Mouse (Mus musculus): ENCODE results near the gene Chit1. TPM values are rescaled to one million over a fixed set of nuclear protein-coding genes. Genes with fewer than 3 reads are reported as not detected.

Gene Chit1
- total RNA-seq, 4 experiments from 2014 or later, result not detected

GRCm38 (mm10) chr1:134184089-134184488 is 73.0 kb downstream of the Chit1 start:
- no peak for DNase-seq (ENCODE audit: low spot score in 2 of 2)

- DNase-seq (ENCODE audit: low spot score in 2 of 2), result no peak
These were observed 77.2 kb downstream of the Chit1 start for GRCm38 (mm10) chr1:134188217-134188616.

DNA sequence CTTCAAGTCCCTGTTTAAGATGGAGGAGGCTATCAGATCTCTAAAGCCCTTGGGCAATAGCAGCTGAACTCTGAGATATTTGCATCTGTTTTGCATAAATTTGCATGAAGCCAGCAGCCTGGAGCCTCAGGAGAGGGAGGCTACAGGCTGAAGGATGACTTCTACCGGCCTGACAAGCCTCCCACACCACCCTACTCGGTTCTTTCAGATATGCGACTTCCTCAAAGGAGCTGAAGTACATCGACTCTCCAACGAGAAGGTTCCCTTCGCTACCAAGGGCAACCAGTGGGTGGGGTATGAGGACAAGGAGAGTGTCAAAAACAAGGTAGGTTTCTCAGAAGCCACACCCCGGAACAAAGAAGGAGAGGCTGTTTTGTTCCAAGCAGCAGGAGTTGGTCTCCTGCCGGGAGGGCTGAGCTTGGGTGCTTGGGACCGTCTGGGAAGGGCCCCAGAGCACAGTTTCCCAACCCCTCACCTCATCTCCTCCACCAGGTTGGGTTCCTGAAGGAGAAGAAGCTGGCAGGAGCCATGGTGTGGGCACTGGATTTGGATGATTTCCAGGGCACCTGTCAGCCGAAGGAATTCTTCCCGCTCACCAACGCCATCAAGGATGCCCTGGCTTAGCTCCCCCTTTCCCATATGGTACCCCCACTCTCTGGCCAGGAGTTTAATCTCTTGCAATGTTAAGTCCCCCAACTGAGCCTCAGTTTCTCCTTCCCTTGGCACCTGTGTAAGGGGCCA is 78.1 kb downstream of the Chit1 start:
- no peak for DNase-seq (ENCODE audit: low spot score in 2 of 2)

- DNase-seq (ENCODE audit: low spot score in 2 of 2), result peak in 1 of 2 experiments; percentile 47
These were observed 80.2 kb downstream of the Chit1 start for GRCm38 (mm10) chr1:134191192-134191591.

GRCm38 (mm10) chr1:134192024-134192423 is 81.0 kb downstream of the Chit1 start:
- DNase-seq (ENCODE audit: low spot score in 2 of 2), result no peak

DNA sequence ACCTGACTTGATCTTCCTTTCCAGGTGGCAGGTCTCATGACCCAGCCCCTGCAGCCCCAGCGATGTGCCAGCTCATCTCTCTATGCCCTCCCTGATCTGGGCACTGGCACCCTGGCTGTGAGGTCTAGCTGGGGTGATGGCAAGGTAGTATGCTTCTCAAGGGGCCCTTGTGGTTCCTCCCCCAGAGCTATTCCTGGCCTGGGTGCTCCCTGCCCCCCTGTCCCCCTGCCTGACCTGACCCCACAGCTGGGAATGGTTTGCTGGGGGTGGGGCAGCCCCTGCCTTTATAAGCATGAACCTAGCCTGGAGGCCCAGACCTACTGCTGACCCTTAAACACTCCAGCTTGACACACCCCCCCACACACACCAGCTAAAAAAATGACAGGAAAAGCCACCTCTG is 82.1 kb downstream of the Chit1 start, which contains the start of gene Mybph:
Gene Mybph, plus strand, starts transcription at position 323 of the 400 bp plus-strand sequence.
- peak; percentile 45 to 66 for DNase-seq (ENCODE audit: low spot score in 2 of 2)

- DNase-seq (ENCODE audit: low spot score in 2 of 2), result peak in 1 of 2 experiments; percentile 23
These were observed 82.7 kb downstream of the Chit1 start for GRCm38 (mm10) chr1:134193674-134194197.

GRCm38 (mm10) chr1:134194298-134195022 is 83.4 kb downstream of the Chit1 start:
- DNase-seq (ENCODE audit: low spot score in 2 of 2), result peak in 1 of 2 experiments; percentile 25

DNA sequence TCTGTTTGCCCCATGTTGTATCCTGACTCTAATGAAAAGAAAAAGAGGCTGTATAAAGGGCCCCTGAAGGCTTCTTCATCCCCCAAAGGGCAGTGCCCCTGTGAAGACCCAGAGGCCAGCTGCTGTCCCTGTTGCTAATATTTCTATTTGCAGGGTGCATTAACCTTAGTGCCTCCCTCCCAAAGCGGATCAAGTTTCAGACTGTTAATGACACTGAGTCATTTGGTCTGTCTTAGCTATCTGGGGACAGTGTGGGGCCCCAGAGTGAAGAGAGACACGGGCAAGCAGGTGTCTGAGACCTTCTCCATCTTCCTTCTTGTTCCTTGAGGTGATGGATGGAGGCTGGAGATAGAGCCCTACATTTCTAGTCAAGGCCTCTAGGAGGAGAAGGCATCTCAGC is 84.1 kb downstream of the Chit1 start:
- DNase-seq (ENCODE audit: low spot score in 2 of 2), result peak in 1 of 2 experiments; percentile 19

DNA sequence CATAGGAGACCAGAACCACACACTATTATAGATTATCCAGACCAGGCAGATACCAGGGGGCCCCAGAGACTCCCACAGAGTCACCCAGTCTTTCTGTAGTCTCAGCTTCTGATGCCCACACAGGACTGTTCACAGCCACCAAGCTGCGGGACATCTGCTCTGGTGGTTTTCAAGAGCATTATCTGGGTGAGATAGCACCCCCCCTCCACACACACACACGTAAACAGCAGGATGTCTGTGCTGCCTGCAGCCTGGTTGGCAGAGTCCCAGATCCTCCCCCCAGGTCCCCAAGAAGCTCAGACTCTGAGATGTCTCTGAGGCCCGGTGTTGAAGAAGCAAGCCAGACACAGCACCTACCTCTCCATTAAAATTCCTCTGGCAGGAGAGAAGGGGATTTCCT is 84.5 kb downstream of the Chit1 start:
- DNase-seq (ENCODE audit: low spot score in 2 of 2), result no peak

GRCm38 (mm10) chr1:134195979-134196378 is 84.9 kb downstream of the Chit1 start:
- peak; percentile 80 to 87 for DNase-seq (ENCODE audit: low spot score in 2 of 2)

DNA sequence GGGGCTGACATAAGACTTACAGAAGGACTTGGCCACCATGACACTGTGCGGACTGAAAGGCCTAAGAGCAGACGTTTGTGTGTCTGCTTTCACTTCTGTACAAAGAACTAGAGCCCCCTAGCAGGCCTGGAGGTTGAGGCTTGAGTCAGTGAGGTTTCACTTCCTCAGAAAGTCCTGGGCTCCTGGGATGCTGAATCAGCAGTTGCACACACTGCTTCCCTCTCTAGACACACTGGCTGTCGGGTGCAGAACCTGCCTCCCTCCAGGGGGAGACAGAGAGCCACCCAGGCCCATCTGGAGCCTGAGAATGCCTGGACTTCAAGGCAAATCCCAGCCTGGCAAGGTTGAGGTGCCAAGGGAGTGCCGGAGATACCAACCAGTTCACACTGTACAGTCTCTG is 85.3 kb downstream of the Chit1 start:
- peak; percentile 77 to 83 for DNase-seq (ENCODE audit: low spot score in 2 of 2)

- DNase-seq (ENCODE audit: low spot score in 2 of 2), result no peak
These were observed 86.4 kb downstream of the Chit1 start for GRCm38 (mm10) chr1:134197325-134197982.

DNA sequence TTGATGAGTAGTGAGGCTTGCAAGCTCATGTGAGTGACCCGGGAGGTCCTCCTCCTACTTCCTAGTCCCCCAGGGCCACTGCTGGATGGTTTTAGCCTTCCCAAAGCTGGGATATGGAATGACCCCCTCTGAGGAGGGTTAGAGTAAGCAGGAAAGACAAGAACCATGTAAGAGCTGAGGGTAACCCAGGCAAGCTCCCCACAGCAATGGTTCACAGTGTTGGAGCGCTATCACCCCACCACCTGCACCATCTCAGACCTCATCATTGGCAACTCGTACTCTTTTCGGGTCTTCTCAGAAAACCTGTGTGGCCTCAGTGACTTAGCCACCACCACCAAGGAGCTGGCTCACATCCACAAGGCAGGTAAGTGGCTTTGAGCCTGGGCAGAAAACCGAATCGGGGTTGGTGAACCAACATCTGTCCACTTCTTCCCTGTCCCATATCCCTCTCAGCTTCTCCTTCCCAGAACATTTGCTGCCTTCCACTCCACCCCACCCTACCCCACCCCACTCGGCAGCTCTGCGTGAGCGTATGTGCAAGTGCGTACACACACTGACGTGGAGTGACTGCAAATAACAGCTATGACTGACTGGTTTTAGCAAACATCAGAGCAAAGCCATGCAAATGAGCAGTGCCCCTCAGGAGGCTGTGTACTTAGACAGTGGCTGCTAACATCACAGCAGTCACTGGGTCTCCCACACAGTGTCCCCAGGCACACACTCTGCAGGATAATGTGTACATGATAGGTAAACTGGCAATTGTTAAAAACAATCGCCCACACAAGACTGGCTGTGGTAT is 87.4 kb downstream of the Chit1 start:
- DNase-seq (ENCODE audit: low spot score in 2 of 2), result no peak

DNA sequence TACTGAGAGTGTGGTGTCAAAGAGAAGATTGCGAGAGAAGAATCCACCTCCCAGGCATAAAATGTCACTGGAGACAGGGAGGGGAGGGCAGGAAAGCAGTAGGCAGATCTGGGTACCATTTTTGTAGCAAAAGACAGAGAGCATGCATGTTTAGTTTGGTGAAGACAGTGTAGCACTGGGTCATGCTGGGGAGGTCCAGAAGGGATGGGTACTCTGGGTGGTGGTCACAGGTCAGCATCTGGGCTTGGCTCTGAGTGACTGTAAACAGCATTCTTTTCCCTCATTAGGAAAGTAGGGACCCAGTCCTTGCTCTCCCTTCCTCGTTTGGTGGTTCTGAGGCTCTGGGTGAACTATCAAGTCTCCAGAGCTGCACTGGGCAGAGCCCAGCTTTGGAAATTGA is 89.4 kb downstream of the Chit1 start:
- DNase-seq (ENCODE audit: low spot score in 2 of 2), result no peak

Other genes starting within 250 kb of the Chit1 start
- gene Optc, start 203.2 kb upstream of the Chit1 start, total RNA-seq (2022), result under 1 TPM in 1 of 4 experiments, not detected in 3; 0.29 TPM
- gene Prelp, start 189.8 kb upstream of the Chit1 start, total RNA-seq (2022), result 10 to 100 TPM; 11.0 to 30.6 (median 17.9) TPM
- gene Fmod, start 74.0 kb upstream of the Chit1 start, total RNA-seq (2022), result 100 to 1,000 TPM in 1 of 4 experiments, 10 to 100 TPM in 3; 25.4 to 104 (median 52.6) TPM
- 10 to 100 TPM in 3 of 4 experiments, 1 to 10 TPM in 1; 8.6 to 22.9 (median 14.3) TPM for gene Btg2, start 32.1 kb upstream of the Chit1 start, total RNA-seq (2022)
- gene Chil1, start 70.9 kb downstream of the Chit1 start, total RNA-seq (2022), result 1 to 10 TPM in 3 of 4 experiments, under 1 TPM in 1; 0.24 to 2.7 (median 1.3) TPM
- 100 to 1,000 TPM; 239 to 486 (median 316) TPM for gene Mybph, start 82.2 kb downstream of the Chit1 start, total RNA-seq (2022)
- under 1 TPM; 0.19 to 0.97 (median 0.69) TPM for gene Adora1, start 124.2 kb downstream of the Chit1 start, total RNA-seq (2022)
- 10 to 100 TPM in 3 of 4 experiments, 1 to 10 TPM in 1; 7.6 to 16.5 (median 15.4) TPM for gene Myog, start 178.7 kb downstream of the Chit1 start, total RNA-seq (2022)
- gene Ppfia4, start 221.7 kb downstream of the Chit1 start, total RNA-seq (2022), result under 1 TPM; 0.21 to 0.65 (median 0.55) TPM

All from gastrocnemius, adult 8-10 months (tissue).